Mouse (Mus musculus) cortical plate, adult 2 months (tissue): ENCODE measurements at regions not wholly inside any gene's neighbourhood (a gene's known extent, or its start where the extent isn't known, plus 50 kb on each side); places are given as distances from the start of the nearest gene placed in this dataset.

Experiments used
- CTCF ChIP-seq: fragments of 200-500 bp; IDR thresholded peaks from 2 replicates; pipeline ENCODE4 v1.5.1; 2011; ENCODE audit warnings: mild to moderate bottlenecking, control low read depth, low read length; ENCODE audit not compliant: insufficient read depth; ENCODE audit errors: extremely low read depth
- POLR2A ChIP-seq: fragments of 200-500 bp; IDR thresholded peaks from 2 replicates; pipeline ENCODE4 v1.6.1; 2011; ENCODE audit warnings: mild to moderate bottlenecking, low read length, control low read depth; ENCODE audit not compliant: insufficient read depth; ENCODE audit errors: extremely low read depth

DNA sequence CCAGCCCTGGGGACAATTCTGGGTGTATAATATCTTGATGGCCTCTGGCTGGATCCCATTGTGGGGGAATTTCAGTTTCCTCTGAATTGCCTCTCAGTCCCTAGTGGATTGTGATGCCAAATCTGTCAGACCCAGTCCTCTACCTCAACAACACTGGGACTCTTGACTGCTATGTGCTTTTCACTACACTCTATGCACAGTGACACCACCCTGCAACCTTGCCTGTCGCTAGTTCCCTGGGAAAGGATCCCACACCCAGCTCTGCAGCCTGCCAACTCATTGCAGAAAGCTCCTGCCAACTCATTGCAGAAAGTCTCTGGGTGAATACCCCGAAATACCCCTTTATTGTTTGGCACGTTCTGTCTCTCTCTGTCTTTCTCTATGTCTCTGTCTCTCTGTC is 174.6 kb downstream of the Cth start:
- TF ChIP-seq CTCF (no peak), POLR2A (no peak)
